Mouse (Mus musculus) liver, embryonic 14.5 days (tissue): ENCODE data around the gene Galp. TPM values are rescaled to one million over a fixed set of nuclear protein-coding genes. Genes with fewer than 3 reads are reported as not detected.

Experiments
- ATAC-seq: fragments of 200-750 bp; cut with Nextera tagmentation; 2 replicates; pipeline ENCODE4 v1.8.0; 2017; ENCODE audit warnings: moderate number of reproducible peaks, mild to moderate bottlenecking, moderate library complexity; ENCODE audit not compliant: insufficient read depth
- DNase-seq, 3 experiments: peaks; one replicate each; pipeline ENCODE4 v3.0.0-alpha.2; 2012 to 2013; ENCODE audit warnings: low read depth in 3 of 3, low spot score in 3 of 3
- H3K27ac ChIP-seq: fragments of 300-500 bp; sonication (generic); 2 replicates; pipeline ENCODE4 v1.5.1; 2014; ENCODE audit warnings: moderate library complexity, mild to moderate bottlenecking, control low read depth, inconsistent platforms
- H3K27me3 ChIP-seq: fragments of 300-500 bp; sonication (generic); 2 replicates; pipeline ENCODE4 v1.6.1; 2014; ENCODE audit warnings: mild to moderate bottlenecking, low read length, moderate library complexity; ENCODE audit not compliant: control insufficient read depth, insufficient read depth
- H3K36me3 ChIP-seq: fragments of 300-500 bp; sonication (generic); replicated peaks from 2 replicates; pipeline ENCODE4 v1.6.1; 2014; ENCODE audit warnings: low read depth; ENCODE audit not compliant: control insufficient read depth, insufficient read depth
- H3K4me1 ChIP-seq, 2 experiments: fragments of 200-500 bp in 1 of 2; fragments of 300-500 bp in 1 of 2; sonication (generic) in 1 of 2; replicated peaks; 2 replicates each; pipeline ENCODE4 v1.6.1; 2012 to 2014; ENCODE audit warnings: antibody characterized with exemption in 1 of 2, inconsistent platforms in 1 of 2, low read length in 1 of 2; ENCODE audit not compliant: control insufficient read depth in 2 of 2, insufficient read depth in 2 of 2
- H3K4me2 ChIP-seq: fragments of 300-500 bp; sonication (generic); 2 replicates; pipeline ENCODE4 v1.6.1; 2014; ENCODE audit warnings: low read depth, mild to moderate bottlenecking, control low read depth, moderate library complexity
- H3K4me3 ChIP-seq, 2 experiments: fragments of 200-500 bp in 1 of 2; fragments of 300-500 bp in 1 of 2; sonication (generic) in 1 of 2; 2 replicates each; pipeline ENCODE4 v1.5.1; 2012 to 2014; ENCODE audit warnings: low read depth in 2 of 2, low read length in 2 of 2, mild to moderate bottlenecking in 2 of 2, control low read depth in 1 of 2, inconsistent platforms in 1 of 2, moderate library complexity in 1 of 2; ENCODE audit not compliant: insufficient read depth in 1 of 2
- H3K9ac ChIP-seq: fragments of 300-500 bp; sonication (generic); replicated peaks from 2 replicates; pipeline ENCODE4 v1.6.1; 2014; ENCODE audit warnings: mild to moderate bottlenecking, control low read depth, moderate library complexity
- H3K9me3 ChIP-seq: fragments of 300-500 bp; sonication (generic); 2 replicates; pipeline ENCODE4 v1.6.1; 2016; ENCODE audit warnings: low read length, mixed read lengths; ENCODE audit not compliant: control insufficient read depth
- CTCF ChIP-seq: IDR thresholded peaks from 2 replicates; pipeline ENCODE4 v1.5.1; 2016; ENCODE audit warnings: antibody characterized with exemption, low read depth, control low read depth
- EP300 ChIP-seq: IDR thresholded peaks from 2 replicates; pipeline ENCODE4 v1.6.1; 2016; ENCODE audit warnings: antibody characterized with exemption, low read depth
- WGBS: fragments of 180-500 bp; shearing (Covaris S2); extraction: QIAGEN DNeasy Blood & Tissue Kit; methylation state at CpG from one replicate; pipeline ENCODE4 v1.1.7; 2014; ENCODE audit not compliant: insufficient replicate concordance; 5-methylcytosine and 5-hydroxymethylcytosine counted together
- polyA plus RNA-seq, 2 experiments: library from polyadenylated mRNA; depleted of rRNA in 1 of 2; stranded (reverse) in 1 of 2; unstranded in 1 of 2; fragments of >200 nt; fragmentation: Nextera tagmentation in 1 of 2; extraction: Ambion mirVana in 1 of 2; gene quantifications; 2 replicates each; pipeline versions ENCODE4 v1.2.1 to v1.2.3; 2012 to 2014

Galp gene
- polyA plus RNA-seq, 2 experiments = not detected

GRCm38 (mm10) chr7:6170391-6170790 lies 26.5 kb upstream of the Galp start:
- Histone ChIP-seq H3K9me3 (no peaks in the 10 kb centered on the region), H3K9ac (no peak overlapping the region), H3K27ac (no peak overlapping the region), H3K27me3 (no peaks in the 10 kb centered on the region), H3K4me3 (no peak overlapping the region), H3K4me2 (no peak overlapping the region), H3K4me1 (peaks cover 4 to 24% of the 10 kb centered on the region in 2 experiments), H3K36me3 (no peaks in the 10 kb centered on the region)
- WGBS = 60% methylated on average over 9 of the region's 9 CpGs
- ATAC-seq (no peak), DNase-seq (no peak)
- TF ChIP-seq CTCF (no peak), EP300 (no peak)

DNA sequence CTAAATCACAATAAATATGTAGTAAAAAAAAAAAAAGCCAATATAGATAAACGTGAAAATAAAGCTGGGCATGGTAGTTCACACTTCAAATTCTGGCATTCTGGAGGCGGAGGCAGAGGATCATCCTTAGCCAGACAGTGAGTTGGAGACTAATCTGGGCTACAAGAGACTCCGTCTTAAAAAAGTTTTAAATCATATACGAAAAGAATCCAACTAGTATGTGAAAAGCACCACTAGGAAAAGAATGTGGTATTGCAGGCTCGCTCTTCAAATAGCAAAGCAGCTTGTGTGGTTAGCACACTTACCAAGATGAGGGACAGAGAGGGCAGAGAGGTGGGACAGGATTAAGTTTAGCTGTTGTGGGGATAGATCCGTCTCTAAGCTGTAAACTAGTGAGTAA lies 26.0 kb upstream of the Galp start:
- DNase-seq (no peak), ATAC-seq (no peak)
- peak overlapping the region; percentile 80 for H3K4me2 ChIP-seq
- peaks cover 4 to 24% of the 10 kb centered on the region in 2 experiments for H3K4me1 ChIP-seq
- H3K27ac ChIP-seq = peak overlapping the region; percentile 1
- H3K9me3 ChIP-seq = no peaks in the 10 kb centered on the region
- TF ChIP-seq EP300 = no peak
- H3K27me3 ChIP-seq = no peaks in the 10 kb centered on the region
- peak overlapping the region; percentile 68 to 93; a peak in 2 of 4 replicates for H3K4me3 ChIP-seq
- H3K9ac ChIP-seq = peak overlapping the region; percentile 84
- H3K36me3 ChIP-seq = no peaks in the 10 kb centered on the region
- WGBS = 54% methylated on average over 6 of the region's 6 CpGs

GRCm38 (mm10) chr7:6171444-6172005 lies 25.4 kb upstream of the Galp start:
- Histone ChIP-seq H3K27me3 (no peaks in the 10 kb centered on the region), H3K4me1 (peaks cover 4 to 24% of the 10 kb centered on the region in 2 experiments), H3K36me3 (no peaks in the 10 kb centered on the region), H3K27ac (peak overlapping the region; percentile 1), H3K4me2 (peak overlapping the region; percentile 80), H3K9me3 (no peaks in the 10 kb centered on the region), H3K9ac (peak overlapping the region; percentile 84), H3K4me3 (peak overlapping the region; percentile 68 to 93)
- DNase-seq = peak in 1 of 3 experiments; percentile 59
- peak; percentile 42 for ATAC-seq
- under 1% methylated on average over 24 of the region's 24 CpGs for WGBS
- TF ChIP-seq CTCF = peak; percentile 69
- no peak for TF ChIP-seq EP300

DNA sequence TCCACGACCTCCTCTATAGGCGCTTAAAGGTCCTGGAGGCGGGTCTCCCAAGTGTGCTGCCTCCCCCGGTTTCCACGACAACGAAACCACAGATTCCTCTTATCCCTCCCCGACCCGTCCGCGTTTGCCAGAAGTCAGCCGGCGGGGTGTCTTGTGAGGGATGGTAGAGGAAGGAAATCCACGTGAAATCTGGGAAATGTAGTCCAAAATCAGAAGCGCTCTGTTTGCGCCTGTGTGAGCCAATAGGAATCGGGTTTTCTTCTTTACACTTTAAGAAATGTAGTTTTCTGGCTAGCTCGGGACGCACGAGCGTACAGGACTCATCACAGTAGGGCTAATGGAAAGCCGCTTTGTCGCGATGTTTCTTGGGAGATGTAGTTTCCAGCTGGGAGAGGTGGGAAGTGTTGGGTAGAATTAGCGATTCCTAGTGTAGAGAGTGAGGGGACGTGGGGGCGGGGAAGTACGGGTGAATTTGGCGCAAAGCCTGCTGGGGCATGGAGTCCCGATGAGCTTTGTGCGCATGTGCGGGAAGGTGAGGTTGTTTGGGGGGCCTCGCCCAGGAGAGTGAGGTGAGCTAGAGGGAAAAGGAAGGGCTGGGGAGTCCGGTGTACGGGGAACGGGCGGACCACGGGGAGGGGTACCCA lies 24.8 kb upstream of the Galp start, which contains the start of gene Zfp444:
Gene Zfp444, plus strand, starts transcription at position 221 of the 644 bp plus-strand sequence.
- DNase-seq (peak; percentile 84 to 89 (median 84)), ATAC-seq (peak; percentile 84)
- H3K4me2 ChIP-seq = peak within 1 kb of the TSS; percentile 80
- H3K27me3 ChIP-seq = no peaks in the 10 kb centered on the region
- H3K27ac ChIP-seq = peak within 1 kb of the TSS; percentile 58
- TF ChIP-seq EP300 = no peak
- TF ChIP-seq CTCF = no peak
- no peaks in the 10 kb centered on the region for H3K36me3 ChIP-seq
- no peaks in the 10 kb centered on the region for H3K9me3 ChIP-seq
- WGBS = under 1% methylated on average over 37 of the region's 37 CpGs
- peak within 1 kb of the TSS; percentile 68 to 93 for H3K4me3 ChIP-seq
- peaks cover 4 to 24% of the 10 kb centered on the region in 2 experiments for H3K4me1 ChIP-seq
- peak within 1 kb of the TSS; percentile 84 for H3K9ac ChIP-seq

GRCm38 (mm10) chr7:6172674-6173244 lies 24.1 kb upstream of the Galp start:
- Histone ChIP-seq H3K9me3 (no peaks in the 10 kb centered on the region), H3K4me3 (peak overlapping the region; percentile 68 to 93), H3K36me3 (no peaks in the 10 kb centered on the region), H3K4me2 (peak overlapping the region; percentile 80), H3K9ac (peak overlapping the region; percentile 84), H3K4me1 (peaks cover 4 to 24% of the 10 kb centered on the region in 2 experiments), H3K27ac (peak overlapping the region; percentile 58), H3K27me3 (no peaks in the 10 kb centered on the region)
- ATAC-seq = peak; percentile 36; the same call in 1 of the 2 replicates
- no peak for DNase-seq
- 2% methylated on average over 28 of the region's 28 CpGs for WGBS
- TF ChIP-seq CTCF = no peak
- no peak for TF ChIP-seq EP300
